Mouse (Mus musculus) forebrain, embryonic 15.5 days (tissue): Measurements from ENCODE around the gene Gnl2. TPM values are rescaled to one million over a fixed set of nuclear protein-coding genes. Genes with fewer than 3 reads are reported as not detected.
A peak's percentile ranks its signal among the peaks of the same experiment; 100 is the strongest.

Source experiments
- ATAC-seq: fragments of 200-750 bp; cut with Nextera tagmentation; replicated peaks from 2 replicates; pipeline ENCODE4 v1.8.0; 2017; ENCODE audit warnings: mild to moderate bottlenecking, moderate TSS enrichment, moderate library complexity
- H3K27ac ChIP-seq: fragments of 300-500 bp; sonication (generic); replicated peaks from 2 replicates; pipeline ENCODE4 v1.5.1; 2015; ENCODE audit warnings: mild to moderate bottlenecking, inconsistent platforms
- H3K27me3 ChIP-seq: fragments of 300-500 bp; sonication (generic); 2 replicates; pipeline ENCODE4 v1.6.1; 2015; ENCODE audit warnings: inconsistent platforms
- H3K36me3 ChIP-seq: fragments of 300-500 bp; sonication (generic); 2 replicates; pipeline ENCODE4 v1.6.1; 2015; ENCODE audit warnings: mild to moderate bottlenecking, inconsistent platforms
- H3K4me1 ChIP-seq: fragments of 300-500 bp; sonication (generic); 2 replicates; pipeline ENCODE4 v1.6.1; 2015; ENCODE audit warnings: inconsistent platforms
- H3K4me2 ChIP-seq: fragments of 300-500 bp; sonication (generic); replicated peaks from 2 replicates; pipeline ENCODE4 v1.6.1; 2015; ENCODE audit warnings: mild to moderate bottlenecking, inconsistent platforms
- H3K4me3 ChIP-seq: fragments of 300-500 bp; sonication (generic); 2 replicates; pipeline ENCODE4 v1.5.1; 2015; ENCODE audit warnings: mild to moderate bottlenecking, inconsistent platforms
- H3K9ac ChIP-seq: fragments of 300-500 bp; sonication (generic); replicated peaks from 2 replicates; pipeline ENCODE4 v1.6.1; 2015; ENCODE audit warnings: mild to moderate bottlenecking, inconsistent platforms
- H3K9me3 ChIP-seq: fragments of 300-500 bp; sonication (generic); 2 replicates; pipeline ENCODE4 v1.6.1; 2016; ENCODE audit warnings: inconsistent platforms
- WGBS: fragments of 180-500 bp; shearing (Covaris S2); methylation state at CpG from one replicate; pipeline ENCODE4 v1.1.7; 2015; ENCODE audit warnings: mixed read lengths; 5-methylcytosine and 5-hydroxymethylcytosine counted together
- polyA plus RNA-seq: library from polyadenylated mRNA; unstranded; fragments of >200 nt; fragmentation: Nextera tagmentation; extraction: Ambion mirVana; gene quantifications from 2 replicates; pipeline ENCODE4 v1.2.1, GENCODE M21; 2015

The Gnl2 gene
- polyA plus RNA-seq, 1 experiment from 2014 or later: 95.8 TPM

- no peak overlapping the region for H3K4me3 ChIP-seq
- H3K4me2 ChIP-seq: no peak overlapping the region
- H3K9me3 ChIP-seq: no peaks in the 10 kb centered on the region
- WGBS: 71% methylated on average over 6 of the region's 6 CpGs
- no peak for ATAC-seq
- H3K9ac ChIP-seq: no peak overlapping the region
- H3K36me3 ChIP-seq: no peaks in the 10 kb centered on the region
- no peaks in the 10 kb centered on the region for H3K4me1 ChIP-seq
- H3K27ac ChIP-seq: no peak overlapping the region
- H3K27me3 ChIP-seq: no peaks in the 10 kb centered on the region
Measured at GRCm38 (mm10) chr4:125008220-125008619, 8.2 kb upstream of the Gnl2 start.

- no peaks in the 10 kb centered on the region for H3K4me1 ChIP-seq
- no peak overlapping the region for H3K9ac ChIP-seq
- H3K4me2 ChIP-seq: no peak overlapping the region
- H3K36me3 ChIP-seq: no peaks in the 10 kb centered on the region
- no peak overlapping the region for H3K27ac ChIP-seq
- no peak for ATAC-seq
- H3K9me3 ChIP-seq: no peaks in the 10 kb centered on the region
- no peak overlapping the region for H3K4me3 ChIP-seq
- WGBS: 74% methylated on average over 8 of the region's 8 CpGs
- H3K27me3 ChIP-seq: no peaks in the 10 kb centered on the region
Measured at GRCm38 (mm10) chr4:125008712-125009111, 7.7 kb upstream of the Gnl2 start.

- Histone ChIP-seq H3K4me2 (no peak overlapping the region), H3K4me1 (no peaks in the 10 kb centered on the region), H3K36me3 (no peaks in the 10 kb centered on the region), H3K9ac (no peak overlapping the region), H3K4me3 (no peak overlapping the region), H3K27ac (no peak overlapping the region), H3K27me3 (no peaks in the 10 kb centered on the region), H3K9me3 (no peaks in the 10 kb centered on the region)
- ATAC-seq: no peak
- WGBS: 77% methylated on average over 11 of the region's 11 CpGs
Measured at GRCm38 (mm10) chr4:125017431-125017830, 1.0 kb downstream of the Gnl2 start.

GRCm38 (mm10) chr4:125020780-125021538 is 4.6 kb downstream of the Gnl2 start:
- H3K27ac ChIP-seq: no peak overlapping the region
- no peaks in the 10 kb centered on the region for H3K9me3 ChIP-seq
- H3K4me2 ChIP-seq: no peak overlapping the region
- H3K36me3 ChIP-seq: no peaks in the 10 kb centered on the region
- no peaks in the 10 kb centered on the region for H3K4me1 ChIP-seq
- no peak for ATAC-seq
- WGBS: 33% methylated on average over 11 of the region's 11 CpGs
- no peak overlapping the region for H3K9ac ChIP-seq
- no peak overlapping the region for H3K4me3 ChIP-seq
- H3K27me3 ChIP-seq: no peaks in the 10 kb centered on the region

GRCm38 (mm10) chr4:125029891-125030614 is 13.7 kb downstream of the Gnl2 start:
- ATAC-seq: peak; percentile 98
- H3K4me1 ChIP-seq: peaks cover 20% of the 10 kb centered on the region
- peak overlapping the region; percentile 87 for H3K4me2 ChIP-seq
- peak overlapping the region; percentile 34; the same call in 1 of the 2 replicates for H3K27ac ChIP-seq
- no peaks in the 10 kb centered on the region; the same call in 1 of the 2 replicates for H3K36me3 ChIP-seq
- peak overlapping the region; percentile 82 for H3K4me3 ChIP-seq
- H3K9me3 ChIP-seq: no peaks in the 10 kb centered on the region
- WGBS: under 1% methylated on average over 50 of the region's 50 CpGs
- peak overlapping the region; percentile 72 for H3K9ac ChIP-seq
- H3K27me3 ChIP-seq: no peaks in the 10 kb centered on the region

GRCm38 (mm10) chr4:125034341-125034740 is 18.0 kb downstream of the Gnl2 start:
- no peak overlapping the region for H3K27ac ChIP-seq
- 90% methylated on average over 4 of the region's 4 CpGs for WGBS
- H3K4me2 ChIP-seq: no peak overlapping the region
- peaks cover 30% of the 10 kb centered on the region for H3K36me3 ChIP-seq
- no peaks in the 10 kb centered on the region for H3K27me3 ChIP-seq
- no peak for ATAC-seq
- H3K4me3 ChIP-seq: no peak overlapping the region
- H3K4me1 ChIP-seq: peaks cover 20% of the 10 kb centered on the region
- no peaks in the 10 kb centered on the region for H3K9me3 ChIP-seq
- no peak overlapping the region for H3K9ac ChIP-seq

- H3K4me3 ChIP-seq: no peak overlapping the region
- ATAC-seq: no peak
- H3K27me3 ChIP-seq: no peaks in the 10 kb centered on the region
- H3K9me3 ChIP-seq: no peaks in the 10 kb centered on the region
- no peak overlapping the region for H3K27ac ChIP-seq
- no peak overlapping the region for H3K4me2 ChIP-seq
- H3K4me1 ChIP-seq: no peaks in the 10 kb centered on the region
- H3K9ac ChIP-seq: no peak overlapping the region
- H3K36me3 ChIP-seq: peaks cover 94% of the 10 kb centered on the region
- WGBS: 85% methylated on average over 7 of the region's 7 CpGs
Measured at GRCm38 (mm10) chr4:125044454-125044853, 28.1 kb downstream of the Gnl2 start.

- Histone ChIP-seq H3K27me3 (no peaks in the 10 kb centered on the region), H3K9me3 (no peaks in the 10 kb centered on the region), H3K4me2 (no peak overlapping the region), H3K4me1 (0 out of 2 replicates have a peak, but pooled peaks cover 4% of the 10 kb centered on the region), H3K4me3 (no peak overlapping the region), H3K27ac (no peak overlapping the region), H3K36me3 (peaks cover 51% of the 10 kb centered on the region), H3K9ac (no peak overlapping the region)
- 97% methylated on average over 9 of the region's 9 CpGs for WGBS
- no peak for ATAC-seq
Measured at GRCm38 (mm10) chr4:125055385-125055784, 39.0 kb downstream of the Gnl2 start.

GRCm38 (mm10) chr4:125056476-125056875 is 40.1 kb downstream of the Gnl2 start:
- H3K9ac ChIP-seq: no peak overlapping the region
- H3K27ac ChIP-seq: no peak overlapping the region
- H3K27me3 ChIP-seq: no peaks in the 10 kb centered on the region
- H3K9me3 ChIP-seq: no peaks in the 10 kb centered on the region
- H3K4me1 ChIP-seq: 0 out of 2 replicates have a peak, but pooled peaks cover 4% of the 10 kb centered on the region
- no peak overlapping the region for H3K4me3 ChIP-seq
- WGBS: 95% methylated on average over 4 of the region's 4 CpGs
- peaks cover 47% of the 10 kb centered on the region for H3K36me3 ChIP-seq
- H3K4me2 ChIP-seq: no peak overlapping the region
- no peak for ATAC-seq

- H3K4me2 ChIP-seq: no peak overlapping the region
- ATAC-seq: no peak
- H3K27me3 ChIP-seq: no peaks in the 10 kb centered on the region
- no peak overlapping the region for H3K4me3 ChIP-seq
- no peak overlapping the region for H3K27ac ChIP-seq
- H3K9me3 ChIP-seq: no peaks in the 10 kb centered on the region
- H3K9ac ChIP-seq: no peak overlapping the region
- H3K4me1 ChIP-seq: 0 out of 2 replicates have a peak, but pooled peaks cover 4% of the 10 kb centered on the region
- peaks cover 39% of the 10 kb centered on the region for H3K36me3 ChIP-seq
- WGBS: 67% methylated on average over 3 of the region's 3 CpGs
Measured at GRCm38 (mm10) chr4:125057273-125057672, 40.9 kb downstream of the Gnl2 start.

- Histone ChIP-seq H3K27ac (no peak overlapping the region), H3K27me3 (no peaks in the 10 kb centered on the region), H3K9me3 (no peaks in the 10 kb centered on the region), H3K9ac (no peak overlapping the region), H3K36me3 (peaks cover 33% of the 10 kb centered on the region), H3K4me3 (no peak overlapping the region), H3K4me2 (no peak overlapping the region), H3K4me1 (0 out of 2 replicates have a peak, but pooled peaks cover 4% of the 10 kb centered on the region)
- 58% methylated on average over 5 of the region's 5 CpGs for WGBS
- ATAC-seq: no peak
Measured at GRCm38 (mm10) chr4:125058033-125058432, 41.6 kb downstream of the Gnl2 start.

- Histone ChIP-seq H3K36me3 (peaks cover 23% of the 10 kb centered on the region), H3K4me1 (0 out of 2 replicates have a peak, but pooled peaks cover 4% of the 10 kb centered on the region), H3K9ac (no peak overlapping the region), H3K4me2 (peak overlapping the region; percentile 30), H3K27ac (no peak overlapping the region), H3K4me3 (peak overlapping the region; percentile 13), H3K9me3 (no peaks in the 10 kb centered on the region), H3K27me3 (no peaks in the 10 kb centered on the region)
- 2% methylated on average over 8 of the region's 8 CpGs for WGBS
- ATAC-seq: peak; percentile 70; the same call in 1 of the 2 replicates
Measured at GRCm38 (mm10) chr4:125059025-125059424, 42.6 kb downstream of the Gnl2 start.
